Mouse (Mus musculus): Measurements from ENCODE around the gene Peg10. TPM values are rescaled to one million over a fixed set of nuclear protein-coding genes. Genes with fewer than 3 reads are reported as not detected.
"Not testable (repeated sequence)": the region's sequence is repeated elsewhere in the genome, so short reads cannot be mapped to it uniquely, and the experiment has no call there.

The Peg10 gene
- polyA plus RNA-seq, 1 experiment from 2014 or later, result 0.17 TPM

GRCm38 (mm10) chr6:4748506-4748961, 1.4 kb downstream of the Peg10 start:
- DNase-seq (ENCODE audit: low spot score), result no peak

DNA sequence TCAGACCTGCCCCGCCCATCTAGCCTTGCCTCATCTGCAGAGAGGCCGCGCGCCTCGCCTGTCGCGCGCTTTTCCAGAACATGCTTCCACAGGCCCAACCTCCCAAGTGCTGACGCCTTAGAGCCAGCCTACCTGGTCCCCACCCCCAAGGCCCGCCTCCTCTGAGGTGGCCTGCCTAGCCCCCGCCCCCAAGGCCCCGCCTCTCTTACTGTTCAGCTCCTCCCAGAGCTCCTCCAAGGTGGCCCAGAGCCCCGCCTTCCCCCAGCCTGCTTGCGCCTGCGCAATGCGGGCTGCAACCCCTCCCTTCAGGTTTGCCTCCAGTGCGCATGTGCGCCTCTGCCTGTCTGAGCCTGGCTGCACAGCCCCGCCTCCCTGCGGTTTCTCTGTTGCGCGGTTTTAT, 2.0 kb downstream of the Peg10 start:
- peak; percentile 81 for DNase-seq (ENCODE audit: low spot score)

DNA sequence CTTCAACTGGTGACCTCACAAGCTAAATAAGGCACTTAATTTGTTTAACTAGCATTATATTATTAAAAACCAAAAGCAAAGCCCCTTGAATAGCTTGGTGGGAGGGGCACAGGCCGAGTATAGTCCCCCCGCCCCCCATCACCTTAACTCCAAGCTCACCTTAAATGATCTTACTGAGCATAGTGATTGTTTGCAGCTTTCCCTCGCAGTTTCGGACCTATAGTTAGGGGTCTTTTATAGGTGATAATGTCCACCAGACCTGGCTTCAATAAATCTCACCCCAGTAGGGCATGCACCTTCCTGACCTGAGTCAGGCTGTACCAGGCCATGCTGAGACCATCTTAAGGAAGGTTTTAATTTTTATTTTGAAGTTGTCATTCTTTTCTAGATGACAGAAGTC, 4.2 kb downstream of the Peg10 start:
- DNase-seq (ENCODE audit: low spot score), result no peak

DNA sequence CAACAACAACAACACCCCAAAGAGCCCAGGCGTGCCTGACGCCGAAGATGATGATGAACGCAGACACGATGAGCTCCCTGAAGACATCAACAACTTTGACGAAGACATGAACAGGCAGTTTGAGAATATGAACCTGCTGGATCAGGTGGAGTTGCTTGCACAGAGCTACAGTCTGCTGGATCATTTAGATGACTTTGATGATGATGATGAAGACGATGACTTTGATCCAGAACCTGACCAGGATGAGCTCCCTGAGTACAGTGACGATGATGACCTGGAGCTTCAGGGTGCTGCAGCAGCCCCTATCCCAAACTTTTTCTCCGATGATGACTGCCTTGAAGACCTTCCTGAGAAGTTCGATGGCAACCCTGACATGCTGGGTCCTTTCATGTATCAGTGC, 7.2 kb downstream of the Peg10 start:
- no peak for DNase-seq (ENCODE audit: low spot score)

- no peak for DNase-seq (ENCODE audit: low spot score)
Observed at GRCm38 (mm10) chr6:4754886-4755285, 7.8 kb downstream of the Peg10 start.

- not testable (repeated sequence) for DNase-seq (ENCODE audit: low spot score)
Observed at GRCm38 (mm10) chr6:4761415-4762142, 14.5 kb downstream of the Peg10 start.

GRCm38 (mm10) chr6:4762252-4762651, 15.1 kb downstream of the Peg10 start:
- no peak for DNase-seq (ENCODE audit: low spot score)

DNA sequence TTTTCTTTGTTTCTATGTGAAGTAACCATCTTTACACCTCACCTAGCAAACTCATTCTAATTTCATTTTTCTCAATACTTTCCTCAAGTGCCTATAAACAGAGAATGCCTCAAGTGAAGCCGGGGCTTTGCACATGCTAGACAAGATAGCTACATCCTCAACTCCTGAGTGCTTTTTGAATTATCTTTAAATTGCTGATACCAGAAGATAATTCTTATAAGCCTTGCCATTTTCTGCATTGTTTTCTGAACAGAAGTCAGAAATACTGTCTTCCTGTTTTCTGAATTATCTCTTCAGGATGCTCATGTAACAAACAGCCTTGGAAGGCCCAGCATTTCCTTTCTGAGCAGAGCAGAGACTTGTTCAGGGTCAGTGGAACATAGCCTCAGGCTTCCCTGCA, 49.2 kb downstream of the Peg10 start:
- DNase-seq (ENCODE audit: low spot score), result no peak

GRCm38 (mm10) chr6:4797317-4797716, 50.2 kb downstream of the Peg10 start:
- DNase-seq (ENCODE audit: low spot score), result not testable (repeated sequence)

DNA sequence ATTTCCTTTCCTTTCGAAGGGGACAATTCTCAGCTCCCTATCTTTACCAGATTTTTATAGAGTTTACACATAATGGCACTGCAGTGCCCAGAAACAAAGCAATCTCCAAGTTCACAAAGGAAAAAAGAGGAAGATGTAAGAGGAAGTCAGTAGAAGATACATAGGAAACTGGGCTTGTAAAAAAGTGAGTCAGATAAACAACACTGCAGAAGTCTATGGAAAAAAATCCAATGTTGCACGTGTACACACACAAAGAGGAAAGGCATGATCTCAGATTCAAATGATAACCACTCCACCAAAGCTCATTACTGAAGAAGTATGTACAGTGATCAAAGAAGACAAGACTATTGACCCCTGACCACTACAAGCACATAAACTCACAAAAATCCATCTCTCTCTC, 51.3 kb downstream of the Peg10 start:
- no peak for DNase-seq (ENCODE audit: low spot score)

DNA sequence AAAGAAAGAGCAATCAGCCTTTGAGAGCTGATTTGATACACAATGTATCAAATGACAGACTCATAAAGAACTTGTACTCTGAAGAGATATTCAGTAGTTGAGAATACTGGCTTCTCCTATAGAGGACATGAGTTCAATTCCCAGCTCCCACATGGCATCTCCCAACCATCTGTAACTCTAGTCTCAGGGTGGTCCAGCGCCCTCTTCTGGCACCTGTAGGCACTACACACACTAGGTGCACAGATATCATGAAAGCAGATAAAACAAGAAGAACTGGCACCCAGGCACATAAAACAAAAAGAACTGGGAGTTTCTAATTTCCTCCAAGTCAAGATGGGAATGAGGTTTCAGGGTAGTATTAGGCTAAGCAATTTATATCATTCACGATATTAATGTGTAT, 52.3 kb downstream of the Peg10 start:
- no peak for DNase-seq (ENCODE audit: low spot score)

DNA sequence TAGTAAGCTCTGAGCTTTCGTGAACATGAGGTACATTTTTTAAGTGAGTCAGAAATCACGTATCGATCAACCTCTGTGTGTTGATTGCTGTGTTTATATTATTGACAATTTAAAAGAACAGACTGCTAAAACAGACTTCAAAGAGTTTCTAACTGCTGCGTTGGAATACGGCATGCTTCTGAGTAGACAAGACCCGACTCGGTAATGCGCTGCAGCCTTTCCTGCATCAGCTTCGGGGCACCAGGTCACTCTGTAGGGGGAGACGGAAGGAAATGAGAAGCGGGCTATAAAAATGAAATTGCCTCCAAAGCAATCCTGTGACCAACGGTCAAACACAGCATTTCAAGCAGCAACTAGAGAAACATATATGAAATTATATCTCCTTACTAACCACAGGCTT, 59.9 kb downstream of the Peg10 start:
- DNase-seq (ENCODE audit: low spot score), result no peak

Other genes with a start within 250 kb of the Peg10 start
- gene Col1a2, start 242.5 kb upstream of the Peg10 start, polyA plus RNA-seq (2015; fragmentation: Nextera tagmentation; extraction: Ambion mirVana), result 51.4 and 59.0 TPM in 2 replicates
- 15.0 and 16.8 TPM in 2 replicates for gene Casd1, start 146.5 kb upstream of the Peg10 start, polyA plus RNA-seq (2015; fragmentation: Nextera tagmentation; extraction: Ambion mirVana)
- 9.7 and 10.2 TPM in 2 replicates for gene Sgce, start 99 bp upstream of the Peg10 start, polyA plus RNA-seq (2015; fragmentation: Nextera tagmentation; extraction: Ambion mirVana)
- 0.76 and 0.91 TPM in 2 replicates for gene Ppp1r9a, start 155.6 kb downstream of the Peg10 start, polyA plus RNA-seq (2015; fragmentation: Nextera tagmentation; extraction: Ambion mirVana)

All from thymus, postnatal 0 days (tissue).